13 mouse cellular contexts compared by ENCODE assay signal in the genomic region with DNA sequence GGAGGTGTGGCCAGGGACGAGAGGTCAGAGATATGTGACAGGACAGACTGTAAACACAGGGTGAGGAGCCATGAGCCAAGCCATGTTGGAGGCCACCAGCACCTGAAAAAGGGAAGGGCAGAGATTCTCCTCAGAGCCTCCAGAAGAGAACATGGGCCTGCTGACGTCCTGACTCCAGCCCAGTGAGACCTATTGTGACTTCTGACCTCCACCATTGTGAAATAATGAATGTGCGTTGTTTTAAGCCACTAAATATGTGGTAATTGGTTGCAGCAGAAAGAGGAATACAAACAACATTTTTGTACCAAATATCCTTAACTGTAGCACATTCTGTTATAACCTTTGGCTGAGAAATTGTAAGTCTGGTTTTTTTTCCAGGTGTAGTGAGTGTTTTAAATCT. TPM values are rescaled to one million over a fixed set of nuclear protein-coding genes. Genes with fewer than 3 reads are reported as not detected.
DNase-seq lines count a peak whose midpoint lies in the region; ATAC-seq and TF ChIP-seq lines count a peak whose summit lies in the region.
"Had no signal": no experiment of that assay in that cellular context is flagged by ENCODE, and none has a peak within 500 bp of the region (broad histone marks: within the 10 kb centered on the region; RNA-seq: fewer than 3 reads in every experiment).

No protein-coding gene starts in this region.

- peaks cover 3% of the 10 kb centered on the region; the same call in 1 of the 2 replicates for H3K27me3 ChIP-seq in forebrain, embryonic 13.5 days
- H3K27me3 ChIP-seq in forebrain, postnatal 0 days (ENCODE audit: insufficient read depth, low read length): no peaks in the 10 kb centered on the region
- no peaks in the 10 kb centered on the region for H3K27me3 ChIP-seq in kidney, embryonic 15.5 days
- no peaks in the 10 kb centered on the region; the same call in 1 of the 2 replicates for H3K27me3 ChIP-seq in neural tube, embryonic 12.5 days (replicated peaks)
- no peaks in the 10 kb centered on the region for H3K27me3 ChIP-seq in stomach, postnatal 0 days (ENCODE audit: control insufficient read depth, insufficient read depth, low read length)

- H3K4me2 ChIP-seq in forebrain, embryonic 13.5 days: no peak overlapping the region
- H3K4me2 ChIP-seq in forebrain, postnatal 0 days (ENCODE audit: low read depth): no peak overlapping the region
- no peak overlapping the region for H3K4me2 ChIP-seq in kidney, embryonic 15.5 days
- no peak overlapping the region for H3K4me2 ChIP-seq in neural tube, embryonic 12.5 days (replicated peaks)
- H3K4me2 ChIP-seq in stomach, postnatal 0 days (replicated peaks; ENCODE audit: low read depth): no peak overlapping the region

- no peak for DNase-seq in forebrain, postnatal 0 days
- DNase-seq in kidney, adult 18-20 months: no peak
- no peak for DNase-seq in neural tube, embryonic 10.5 days (ENCODE audit: extremely low spot score, low spot score)
- no peak for DNase-seq in stomach, postnatal 0 days (ENCODE audit: low spot score)
- DNase-seq: B cell, adult 2 months; kidney, adult 8-10 months; thymus, postnatal 36 days had no signal

- no peak for ATAC-seq in forebrain, embryonic 13.5 days
- ATAC-seq in forebrain, postnatal 0 days: no peak
- ATAC-seq in kidney, embryonic 15.5 days (replicated peaks; ENCODE audit: low FRiP score): no peak
- ATAC-seq in neural tube, embryonic 12.5 days (ENCODE audit: low FRiP score, low read depth): no peak
- no peak for ATAC-seq in stomach, postnatal 0 days (ENCODE audit: low FRiP score, low TSS enrichment)
- no peak for ATAC-seq in frontal cortex, adult (ENCODE audit: low TSS enrichment)

- WGBS in forebrain, embryonic 13.5 days: 68% methylated on average over 3 of the region's 3 CpGs
- 78% methylated on average over 3 of the region's 3 CpGs for WGBS in forebrain, postnatal 0 days
- WGBS in kidney, embryonic 15.5 days: 61% methylated on average over 3 of the region's 3 CpGs
- WGBS in neural tube, embryonic 12.5 days: 69% methylated on average over 3 of the region's 3 CpGs
- WGBS in stomach, postnatal 0 days: 38% methylated on average over 3 of the region's 3 CpGs

- no peaks in the 10 kb centered on the region for H3K36me3 ChIP-seq in forebrain, embryonic 13.5 days (ENCODE audit: poor library complexity, severe bottlenecking)
- no peaks in the 10 kb centered on the region for H3K36me3 ChIP-seq in forebrain, postnatal 0 days (ENCODE audit: insufficient read depth)
- H3K36me3 ChIP-seq in kidney, embryonic 15.5 days: no peaks in the 10 kb centered on the region
- no peaks in the 10 kb centered on the region for H3K36me3 ChIP-seq in neural tube, embryonic 12.5 days
- H3K36me3 ChIP-seq in stomach, postnatal 0 days (ENCODE audit: control insufficient read depth, insufficient read depth, low read length): no peaks in the 10 kb centered on the region

- H3K4me3 ChIP-seq in forebrain, embryonic 13.5 days: no peak overlapping the region
- no peak overlapping the region for H3K4me3 ChIP-seq in forebrain, postnatal 0 days (ENCODE audit: low read depth, low read length)
- no peak overlapping the region for H3K4me3 ChIP-seq in kidney, embryonic 15.5 days (replicated peaks)
- no peak overlapping the region for H3K4me3 ChIP-seq in neural tube, embryonic 12.5 days
- no peak overlapping the region for H3K4me3 ChIP-seq in stomach, postnatal 0 days (ENCODE audit: low read depth, low read length)
- H3K4me3 ChIP-seq: left cerebral cortex, adult 2 months had no signal

- TF ChIP-seq CTCF in forebrain, postnatal 0 days (IDR thresholded peaks at IDR 0.05; ENCODE audit: low read depth): no peak
- no peak for TF ChIP-seq CTCF in stomach, postnatal 0 days (IDR thresholded peaks at IDR 0.05; ENCODE audit: low read depth)

- H3K9ac ChIP-seq in forebrain, embryonic 13.5 days: no peak overlapping the region
- H3K9ac ChIP-seq in forebrain, postnatal 0 days: no peak overlapping the region
- no peak overlapping the region for H3K9ac ChIP-seq in kidney, embryonic 15.5 days
- H3K9ac ChIP-seq in neural tube, embryonic 12.5 days: 0 out of 2 replicates have a peak overlapping the region, but pooled peaks have one; percentile 17
- no peak overlapping the region for H3K9ac ChIP-seq in stomach, postnatal 0 days (ENCODE audit: low read length)

- 0 out of 2 replicates have a peak overlapping the region, but pooled peaks have one; percentile 51 for H3K27ac ChIP-seq in forebrain, embryonic 13.5 days
- H3K27ac ChIP-seq in forebrain, postnatal 0 days (ENCODE audit: low read depth, low read length): no peak overlapping the region
- H3K27ac ChIP-seq in kidney, embryonic 15.5 days: peak overlapping the region; percentile 90
- no peak overlapping the region for H3K27ac ChIP-seq in neural tube, embryonic 12.5 days
- peak overlapping the region; percentile 92 for H3K27ac ChIP-seq in stomach, postnatal 0 days (replicated peaks)
- H3K27ac ChIP-seq: left cerebral cortex, adult 2 months had no signal

- H3K9me3 ChIP-seq in forebrain, embryonic 13.5 days (replicated peaks): no peaks in the 10 kb centered on the region
- H3K9me3 ChIP-seq in forebrain, postnatal 0 days (ENCODE audit: low read length): no peaks in the 10 kb centered on the region
- H3K9me3 ChIP-seq in kidney, embryonic 15.5 days (replicated peaks): no peaks in the 10 kb centered on the region
- H3K9me3 ChIP-seq in neural tube, embryonic 12.5 days: no peaks in the 10 kb centered on the region
- H3K9me3 ChIP-seq in stomach, postnatal 0 days (ENCODE audit: control insufficient read depth, low read length): no peaks in the 10 kb centered on the region

- no peak for TF ChIP-seq EP300 in stomach, postnatal 0 days (optimal IDR thresholded peaks at IDR 0.05)

- H3K4me1 ChIP-seq in forebrain, embryonic 13.5 days: peaks cover 25% of the 10 kb centered on the region
- H3K4me1 ChIP-seq in forebrain, postnatal 0 days (ENCODE audit: insufficient read depth): 0 out of 2 replicates have a peak, but pooled peaks cover 3% of the 10 kb centered on the region
- peaks cover 65% of the 10 kb centered on the region for H3K4me1 ChIP-seq in kidney, embryonic 15.5 days
- H3K4me1 ChIP-seq in neural tube, embryonic 12.5 days: peaks cover 24% of the 10 kb centered on the region
- H3K4me1 ChIP-seq in stomach, postnatal 0 days (replicated peaks; ENCODE audit: control insufficient read depth, insufficient read depth): peaks cover 13% of the 10 kb centered on the region

RNA-seq across cellular contexts. Expression of a gene that starts 39.5 kb away (rescaled TPM):
- polyA plus RNA-seq in forebrain, embryonic 13.5 days (2015; fragmentation: Nextera tagmentation; extraction: Ambion mirVana): 27.6 and 31.9 TPM in 2 replicates
- total RNA-seq in forebrain, postnatal 0 days (2014; rRNA removed): 13.9 and 17.6 TPM in 2 replicates
- polyA plus RNA-seq in forebrain, postnatal 0 days (2015; fragmentation: Nextera tagmentation; extraction: Ambion mirVana): 12.0 and 19.1 TPM in 2 replicates
- 103 and 107 TPM in 2 replicates for polyA plus RNA-seq in kidney, embryonic 15.5 days (2015; fragmentation: Nextera tagmentation; extraction: Ambion mirVana)
- 42.3 and 50.7 TPM in 2 replicates for polyA plus RNA-seq in neural tube, embryonic 12.5 days (2016; fragmentation: Nextera tagmentation; extraction: Ambion mirVana)
- 69.5 and 72.3 TPM in 2 replicates for polyA plus RNA-seq in stomach, postnatal 0 days (2015; fragmentation: Nextera tagmentation; extraction: Ambion mirVana)
- total RNA-seq: MEL had no signal

Comparison
In these comparisons a context has a peak if more than half of its experiments do, and no peak if none do; other contexts are left out.
1. H3K27ac ChIP-seq: peak in forebrain, embryonic 13.5 days (single experiment), kidney, embryonic 15.5 days (single experiment) and stomach, postnatal 0 days (single experiment); none in forebrain, postnatal 0 days (single experiment) and neural tube, embryonic 12.5 days (single experiment).